8 mouse cellular contexts compared by ENCODE assay signal in genomic region chr11:86958182-86958581, GRCm38 (mm10). TPM values are rescaled to one million over a fixed set of nuclear protein-coding genes. Genes with fewer than 3 reads are reported as not detected.
DNase-seq lines count a peak whose midpoint lies in the region; ATAC-seq and TF ChIP-seq lines count a peak whose summit lies in the region.

No protein-coding gene starts in this region.

- no peak overlapping the region for H3K4me3 ChIP-seq in lung, embryonic 16.5 days (ENCODE audit: low read length)
- no peak overlapping the region for H3K4me3 ChIP-seq in lung, adult 2 months (replicated peaks; ENCODE audit: extremely low read depth, low read depth, low read length)
- H3K4me3 ChIP-seq in embryonic facial prominence, embryonic 12.5 days, result no peak overlapping the region
- no peak overlapping the region for H3K4me3 ChIP-seq in intestine, postnatal 0 days (ENCODE audit: low read depth, low read length)
- no peak overlapping the region for H3K4me3 ChIP-seq in small intestine, adult 2 months (ENCODE audit: low read depth, low read length)

- 39% methylated on average over 6 of the region's 6 CpGs for WGBS in lung, embryonic 16.5 days
- 26% methylated on average over 6 of the region's 6 CpGs for WGBS in lung, adult 2 months
- 35% methylated on average over 6 of the region's 6 CpGs for WGBS in embryonic facial prominence, embryonic 12.5 days
- 55% methylated on average over 6 of the region's 6 CpGs for WGBS in intestine, postnatal 0 days
- 67% methylated on average over 6 of the region's 6 CpGs for WGBS in small intestine, adult 2 months

- no peaks in the 10 kb centered on the region for H3K36me3 ChIP-seq in lung, embryonic 16.5 days (ENCODE audit: control insufficient read depth, insufficient read depth, low read length)
- 0 out of 2 replicates have a peak, but pooled peaks cover 4% of the 10 kb centered on the region for H3K36me3 ChIP-seq in embryonic facial prominence, embryonic 12.5 days
- H3K36me3 ChIP-seq in intestine, postnatal 0 days (ENCODE audit: control insufficient read depth, insufficient read depth), result no peaks in the 10 kb centered on the region; the same call in 1 of the 2 replicates
- no peaks in the 10 kb centered on the region for H3K36me3 ChIP-seq in small intestine, adult 2 months (ENCODE audit: control insufficient read depth, insufficient read depth, low read length)

- no peak overlapping the region for H3K4me2 ChIP-seq in lung, embryonic 16.5 days (ENCODE audit: low read depth, low read length)
- no peak overlapping the region for H3K4me2 ChIP-seq in embryonic facial prominence, embryonic 12.5 days (replicated peaks)
- H3K4me2 ChIP-seq in intestine, postnatal 0 days (replicated peaks; ENCODE audit: low read depth), result no peak overlapping the region; the same call in 1 of the 2 replicates

- no peak overlapping the region for H3K9ac ChIP-seq in lung, embryonic 16.5 days (ENCODE audit: low read length)
- no peak overlapping the region for H3K9ac ChIP-seq in embryonic facial prominence, embryonic 12.5 days
- H3K9ac ChIP-seq in intestine, postnatal 0 days (ENCODE audit: low read depth, low read length), result no peak overlapping the region

- H3K27me3 ChIP-seq in lung, embryonic 16.5 days (ENCODE audit: control insufficient read depth, insufficient read depth, low read depth, low read length), result no peaks in the 10 kb centered on the region
- H3K27me3 ChIP-seq in embryonic facial prominence, embryonic 12.5 days, result no peaks in the 10 kb centered on the region
- no peaks in the 10 kb centered on the region for H3K27me3 ChIP-seq in intestine, postnatal 0 days (replicated peaks; ENCODE audit: control insufficient read depth, insufficient read depth, low read length)
- H3K27me3 ChIP-seq in small intestine, adult 2 months (ENCODE audit: control insufficient read depth, insufficient read depth, low read length), result no peaks in the 10 kb centered on the region

- H3K4me1 ChIP-seq in lung, embryonic 16.5 days (replicated peaks; ENCODE audit: control insufficient read depth, insufficient read depth, low read length), result peaks cover 85% of the 10 kb centered on the region
- H3K4me1 ChIP-seq in lung, adult 2 months (ENCODE audit: control insufficient read depth, insufficient read depth, low read length), result peaks cover 68% of the 10 kb centered on the region
- H3K4me1 ChIP-seq in embryonic facial prominence, embryonic 12.5 days, result peaks cover 49% of the 10 kb centered on the region
- peaks cover 53% of the 10 kb centered on the region for H3K4me1 ChIP-seq in intestine, postnatal 0 days (replicated peaks; ENCODE audit: control insufficient read depth, insufficient read depth, low read length)
- H3K4me1 ChIP-seq in small intestine, adult 2 months (ENCODE audit: control insufficient read depth, insufficient read depth, insufficient read length, low read length), result peaks cover 61% of the 10 kb centered on the region

- peak overlapping the region; percentile 69 for H3K27ac ChIP-seq in lung, embryonic 16.5 days (ENCODE audit: low read length)
- H3K27ac ChIP-seq in embryonic facial prominence, embryonic 12.5 days, result 0 out of 2 replicates have a peak overlapping the region, but pooled peaks have one; percentile 72
- H3K27ac ChIP-seq in intestine, postnatal 0 days (ENCODE audit: low read depth, low read length), result peak overlapping the region; percentile 50; the same call in 1 of the 2 replicates
- H3K27ac ChIP-seq in small intestine, adult 2 months (ENCODE audit: insufficient read depth, low read depth, low read length), result peak overlapping the region; percentile 47

- no peak for TF ChIP-seq CTCF in lung, adult 2 months (IDR thresholded peaks at IDR 0.05; ENCODE audit: insufficient read depth, low read length)
- TF ChIP-seq CTCF in intestine, postnatal 0 days (IDR thresholded peaks at IDR 0.05; ENCODE audit: low read depth), result no peak
- no peak for TF ChIP-seq CTCF in small intestine, adult 2 months (IDR thresholded peaks at IDR 0.05; ENCODE audit: extremely low read depth, insufficient read length, insufficient replicate concordance, low read depth, low read length)

- ATAC-seq in lung, embryonic 16.5 days (ENCODE audit: low read depth), result peak; percentile 15; the same call in 1 of the 2 replicates
- ATAC-seq in embryonic facial prominence, embryonic 12.5 days (ENCODE audit: insufficient number of reproducible peaks, insufficient read depth, low FRiP score, low TSS enrichment), result no peak
- ATAC-seq in intestine, postnatal 0 days, result no peak
- no peak for ATAC-seq in megakaryocyte-erythroid progenitor cell, adult 5-6 weeks (replicated peaks; ENCODE audit: low FRiP score, low TSS enrichment, poor library complexity, severe bottlenecking)

- no peak for DNase-seq in lung, adult 2 months
- no peak for DNase-seq in right cerebral cortex, postnatal 25 days
- no peak for DNase-seq in layer of hippocampus, adult 18-20 months (ENCODE audit: low spot score in 2 of 2)

- no peak for TF ChIP-seq POLR2A in lung, adult 2 months (IDR thresholded peaks at IDR 0.05; ENCODE audit: borderline replicate concordance, extremely low read depth, low read depth, low read length)
- no peak for TF ChIP-seq POLR2A in small intestine, adult 2 months (IDR thresholded peaks at IDR 0.05; ENCODE audit: low read depth, low read length)

- H3K9me3 ChIP-seq in lung, embryonic 16.5 days (ENCODE audit: control insufficient read depth, low read length), result no peaks in the 10 kb centered on the region
- no peaks in the 10 kb centered on the region for H3K9me3 ChIP-seq in embryonic facial prominence, embryonic 12.5 days
- H3K9me3 ChIP-seq in intestine, postnatal 0 days (ENCODE audit: control insufficient read depth), result no peaks in the 10 kb centered on the region

RNA-seq across cellular contexts. Expression of gene Ypel2, which starts 35.3 kb away (rescaled TPM):
- 11.4 and 11.8 TPM in 2 replicates for polyA plus RNA-seq in lung, embryonic 16.5 days (2015; fragmentation: Nextera tagmentation; extraction: Ambion mirVana)
- polyA plus RNA-seq in lung, adult 2 months (2012; rRNA removed), result 5.9 and 9.7 TPM in 2 replicates
- polyA plus RNA-seq in embryonic facial prominence, embryonic 12.5 days (2016; fragmentation: Nextera tagmentation; extraction: Ambion mirVana), result 10.7 and 11.6 TPM in 2 replicates
- polyA plus RNA-seq in intestine, postnatal 0 days (2015; fragmentation: Nextera tagmentation; extraction: Ambion mirVana), result 4.6 and 5.9 TPM in 2 replicates
- polyA plus RNA-seq in small intestine, adult 2 months (2012; rRNA removed), result 1.7 and 5.6 TPM in 2 replicates
- 0.79 and 1.0 TPM in 2 replicates for total RNA-seq in megakaryocyte-erythroid progenitor cell, adult 5-6 weeks (2014; fragmentation: Nextera tagmentation)
- total RNA-seq in megakaryocyte-erythroid progenitor cell, adult 5-6 weeks (2017), result 1.0 TPM in 2 replicates
- total RNA-seq in layer of hippocampus, adult 18-20 months (2021), result 10 to 100 TPM; 27.7 to 27.9 TPM
